Mouse (Mus musculus) erythroblast, embryonic 14.5 days (primary cell): Measurements from ENCODE around the gene Gm49403.

Experiments used
- GATA1 ChIP-seq: IDR thresholded peaks from 2 replicates; pipeline ENCODE4 v1.6.1; 2012; ENCODE audit warnings: low read length, inconsistent platforms, mixed read lengths
- TAL1 ChIP-seq: IDR thresholded peaks from 3 replicates; pipeline ENCODE4 v1.6.1; 2012; ENCODE audit warnings: low read length, inconsistent platforms, mixed read lengths

GRCm38 (mm10) chr19:8875031-8875430 is 8.7 kb upstream of the Gm49403 start:
- TF ChIP-seq TAL1 = no peak
- no peak for TF ChIP-seq GATA1
